Mouse (Mus musculus) heart, postnatal 25 days (tissue): ENCODE measurements around the gene Lims1. TPM values are rescaled to one million over a fixed set of nuclear protein-coding genes. Genes with fewer than 3 reads are reported as not detected.

ENCODE experiments used
- DNase-seq: peaks from one replicate; pipeline ENCODE4 v3.0.0; 2022; ENCODE audit warnings: low spot score
- intact Hi-C: fragments of 180-260 bp; cut with DNase I; formaldehyde crosslinking; loops from one replicate; pipeline ENCODE4 v1.15.1; 2025
- total RNA-seq, 2 experiments: library from RNA; stranded (reverse); gene quantifications; 2 replicates each; pipeline ENCODE4 v1.2.3; 2021

Gene Lims1
- total RNA-seq, 2 experiments from 2014 or later = 168 to 192 TPM

GRCm38 (mm10) chr10:58412852-58413251, 89.6 kb downstream of the Lims1 start:
- DNase-seq = no peak
- intact Hi-C loops = no loop called here

GRCm38 (mm10) chr10:58416702-58417101, 93.4 kb downstream of the Lims1 start:
- DNase-seq = no peak
- intact Hi-C loops = no loop called here

- DNase-seq = no peak
- intact Hi-C loops = no loop called here
These were observed 95.2 kb downstream of the Lims1 start for GRCm38 (mm10) chr10:58418290-58418971.

- intact Hi-C loops = no loop called here
These were observed 104.7 kb downstream of the Lims1 start for GRCm38 (mm10) chr10:58427930-58428329.

DNA sequence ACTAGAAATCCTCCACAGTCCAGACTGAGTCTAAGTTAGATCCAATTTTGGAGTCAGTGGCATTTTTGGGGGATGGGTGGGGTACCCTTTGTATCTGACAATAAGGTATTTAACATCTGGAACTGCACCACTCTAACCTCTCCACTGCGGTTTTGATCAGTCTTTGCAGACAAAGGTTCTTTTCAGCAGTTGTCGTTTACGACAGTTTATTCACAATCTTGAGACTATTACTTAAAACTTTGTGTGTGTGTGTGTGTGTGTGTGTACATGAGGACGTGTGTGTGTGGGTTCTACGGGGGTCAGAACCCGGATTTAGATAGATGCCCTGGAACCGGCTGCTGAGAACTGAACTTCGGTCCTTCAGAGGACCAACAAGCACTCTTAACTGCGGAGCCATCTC, 122.6 kb downstream of the Lims1 start:
- no peak for DNase-seq
- intact Hi-C loops = loop anchor here (2.0 to 5.0 kb wide), 2 partner anchors 51 to 83 kb away; partner anchors contain the start of gene Ccdc138

More at GRCm38 (mm10) chr10:58427930-58428329, 104.7 kb downstream of the Lims1 start:
- DNase-seq = no peak

DNA sequence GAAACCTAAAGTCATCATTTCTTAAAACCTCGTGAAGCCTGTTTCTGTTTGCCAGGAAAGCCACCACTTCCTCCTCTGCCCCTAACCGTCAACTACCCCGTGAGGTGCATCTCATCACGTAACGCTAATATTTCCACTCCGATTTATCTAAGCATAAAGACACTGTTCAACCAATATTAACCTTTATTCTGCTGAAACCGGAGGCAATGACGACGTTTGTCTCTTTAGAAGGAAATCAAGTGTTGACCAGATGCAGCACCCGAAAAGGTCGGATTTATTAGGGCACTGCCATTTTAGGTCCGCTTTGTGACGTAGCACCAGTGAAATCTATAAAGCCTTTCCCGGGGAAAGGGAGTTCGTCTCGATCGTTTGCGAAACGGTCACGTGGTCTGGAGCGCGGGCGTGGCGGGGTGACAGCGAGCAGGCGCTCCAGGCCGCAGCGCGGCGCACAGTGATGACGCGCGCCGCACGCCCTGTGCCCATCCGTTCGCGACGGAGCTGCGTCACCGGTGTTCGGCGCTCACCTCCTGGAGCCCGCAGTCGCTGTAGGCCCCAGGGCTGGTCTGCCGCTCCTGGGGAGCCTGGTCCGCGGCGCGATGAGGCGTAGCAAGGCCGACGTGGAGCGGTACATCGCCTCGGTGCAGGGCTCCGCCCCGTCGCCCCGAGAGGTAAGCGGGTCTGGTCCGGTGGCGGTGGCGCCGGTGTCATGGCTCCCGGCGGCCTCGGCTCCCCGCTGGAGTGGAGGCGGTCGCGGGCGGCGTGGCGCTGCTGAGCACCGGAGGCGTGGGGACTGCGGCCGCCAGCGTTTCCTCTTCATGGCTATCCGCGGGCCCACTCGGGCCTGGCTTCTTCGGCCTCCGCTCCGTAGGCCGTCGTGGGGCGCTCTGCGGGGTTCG, 123.4 kb downstream of the Lims1 start, which contains the start of gene Ranbp2:
TSS of gene Ranbp2 (plus strand) at position 537 of the 896 bp plus-strand sequence.
- intact Hi-C loops = loop anchor here (2.0 to 5.0 kb wide), 2 partner anchors 51 to 84 kb away; partner anchors contain the start of gene Ccdc138
- peak; percentile 95 for DNase-seq

GRCm38 (mm10) chr10:58447280-58447781, 124.1 kb downstream of the Lims1 start:
- intact Hi-C loops = loop anchor here (2.0 to 5.0 kb wide), 2 partner anchors 50 to 85 kb away; partner anchors contain the start of gene Ccdc138
- no peak for DNase-seq

GRCm38 (mm10) chr10:58451575-58451974, 128.3 kb downstream of the Lims1 start:
- intact Hi-C loops = no loop called here
- no peak for DNase-seq

DNA sequence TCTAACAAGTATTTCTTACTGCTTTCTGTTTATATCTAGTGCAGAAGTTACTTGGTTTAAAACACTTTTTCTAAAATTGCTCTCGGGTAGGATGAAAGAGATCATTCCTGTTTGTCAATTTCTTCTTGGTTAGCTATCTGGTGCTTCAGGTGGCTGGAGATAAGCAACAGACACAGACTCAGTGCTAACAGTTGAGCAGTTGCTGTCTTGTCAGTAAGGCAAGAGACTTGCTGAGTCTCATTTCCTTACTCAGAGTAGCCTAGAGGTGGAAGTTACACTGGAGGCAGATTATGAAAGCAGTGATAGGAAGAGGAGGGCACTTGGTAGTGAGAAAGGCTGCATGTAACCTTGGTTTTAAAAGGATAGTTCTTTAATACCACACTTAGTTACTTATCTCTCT, 128.9 kb downstream of the Lims1 start:
- no peak for DNase-seq
- intact Hi-C loops = no loop called here

GRCm38 (mm10) chr10:58459896-58460295, 136.6 kb downstream of the Lims1 start:
- no peak for DNase-seq
- intact Hi-C loops = no loop called here

Other genes starting within 250 kb of the Lims1 start
- not detected for gene AW822073, start 98.5 kb upstream of the Lims1 start, total RNA-seq
- not detected for gene Duxf3, start 90.8 kb upstream of the Lims1 start, total RNA-seq
- gene Gm4981, start 86.8 kb upstream of the Lims1 start, total RNA-seq = not detected
- 10 to 100 TPM; 28.5 to 33.6 TPM for gene Gcc2, start 68.0 kb upstream of the Lims1 start, total RNA-seq
- 10 to 100 TPM; 43.9 to 50.9 TPM for gene Ranbp2, start 123.5 kb downstream of the Lims1 start, total RNA-seq
- gene Ccdc138, start 174.5 kb downstream of the Lims1 start, total RNA-seq = under 1 TPM; 0.50 to 0.75 TPM